Mouse (Mus musculus) neural tube, embryonic 15.5 days (tissue): ENCODE results near the gene Supt16. TPM values are rescaled to one million over a fixed set of nuclear protein-coding genes. Genes with fewer than 3 reads are reported as not detected.

Source experiments
- polyA plus RNA-seq: library from polyadenylated mRNA; unstranded; fragments of >200 nt; fragmentation: Nextera tagmentation; extraction: Ambion mirVana; gene quantifications from 2 replicates; pipeline ENCODE4 v1.2.1, GENCODE M21; 2015

Gene Supt16
- polyA plus RNA-seq, 1 experiment from 2014 or later: 36.8 TPM

Other genes with a start within 250 kb of the Supt16 start
- gene Arhgef40, start 212.7 kb downstream of the Supt16 start, polyA plus RNA-seq: 71.3 and 82.7 TPM in 2 replicates
- gene Tmem253, start 181.8 kb downstream of the Supt16 start, polyA plus RNA-seq: 0.88 and 1.4 TPM in 2 replicates
- 25.3 and 28.6 TPM in 2 replicates for gene Zfp219, start 176.7 kb downstream of the Supt16 start, polyA plus RNA-seq
- gene Olfr221, start 155.0 kb downstream of the Supt16 start, polyA plus RNA-seq: not detected in 2 replicates
- 424 and 500 TPM in 2 replicates for gene Hnrnpc, start 93.4 kb downstream of the Supt16 start, polyA plus RNA-seq
- gene Rpgrip1, start 86.7 kb downstream of the Supt16 start, polyA plus RNA-seq: 42.6 and 46.0 TPM in 2 replicates
- gene Chd8, start 60.4 kb upstream of the Supt16 start, polyA plus RNA-seq: 30.0 and 30.5 TPM in 2 replicates
- 51.0 and 52.5 TPM in 2 replicates for gene Tox4, start 81.7 kb upstream of the Supt16 start, polyA plus RNA-seq
- gene Rab2b, start 82.1 kb upstream of the Supt16 start, polyA plus RNA-seq: 47.5 and 50.0 TPM in 2 replicates
- gene Mettl3, start 107.7 kb upstream of the Supt16 start, polyA plus RNA-seq: 44.9 and 47.9 TPM in 2 replicates
- gene Sall2, start 131.3 kb upstream of the Supt16 start, polyA plus RNA-seq: 40.0 and 41.6 TPM in 2 replicates
- gene Olfr1513, start 159.0 kb upstream of the Supt16 start, polyA plus RNA-seq: not detected in 2 replicates
- 0.09 and 0.13 TPM in 2 replicates for gene Olfr1512, start 181.8 kb upstream of the Supt16 start, polyA plus RNA-seq
- gene Olfr1511, start 200.0 kb upstream of the Supt16 start, polyA plus RNA-seq: 0.28 and 0.31 TPM in 2 replicates
- not detected in 2 replicates for gene Olfr1510, start 217.0 kb upstream of the Supt16 start, polyA plus RNA-seq
- not detected in 2 replicates for gene Olfr1509, start 245.6 kb upstream of the Supt16 start, polyA plus RNA-seq